Mouse (Mus musculus) heart, postnatal 0 days (tissue): Measurements from ENCODE around the gene Fzd5.

Experiments used
- CTCF ChIP-seq: IDR thresholded peaks from 2 replicates; pipeline ENCODE4 v1.5.1; 2016; ENCODE audit warnings: antibody characterized with exemption, control low read depth, low read depth
- EP300 ChIP-seq: IDR thresholded peaks from 2 replicates; pipeline ENCODE4 v1.6.1; 2016; ENCODE audit warnings: antibody characterized with exemption, low read depth

GRCm38 (mm10) chr1:64753109-64753508 is 15.6 kb upstream of the Fzd5 start:
- TF ChIP-seq CTCF (no peak), EP300 (no peak)
